Mouse (Mus musculus): ENCODE results near the gene Casp3.

Gene Casp3

GRCm38 (mm10) chr8:46627881-46628280 is 10.8 kb downstream of the Casp3 start:
- TF ChIP-seq POU5F1 (IDR thresholded peaks at IDR 0.05; ENCODE audit: borderline replicate concordance, low read length) (no peak), NANOG (IDR thresholded peaks at IDR 0.05; ENCODE audit: borderline replicate concordance, low read length) (no peak), CTCF (conservative IDR thresholded peaks at IDR 0.05; ENCODE audit: low read length) (no peak)
- H3K4me3 ChIP-seq (replicated peaks; ENCODE audit: low read length): no peak overlapping the region

GRCm38 (mm10) chr8:46628645-46629044 is 11.6 kb downstream of the Casp3 start:
- TF ChIP-seq POU5F1 (IDR thresholded peaks at IDR 0.05; ENCODE audit: borderline replicate concordance, low read length): no peak
- no peak for TF ChIP-seq NANOG (IDR thresholded peaks at IDR 0.05; ENCODE audit: borderline replicate concordance, low read length)
- TF ChIP-seq CTCF (conservative IDR thresholded peaks at IDR 0.05; ENCODE audit: low read length): no peak
- Histone ChIP-seq H3K36me3 (ENCODE audit: insufficient read depth, low read length) (peaks cover 48% of the 10 kb centered on the region), H3K4me1 (replicated peaks; ENCODE audit: low read depth, low read length) (peaks cover 17% of the 10 kb centered on the region), H3K27me3 (ENCODE audit: insufficient read depth, low read length) (no peaks in the 10 kb centered on the region), H3K9me3 (ENCODE audit: low read length) (no peaks in the 10 kb centered on the region), H3K4me3 (replicated peaks; ENCODE audit: low read length) (no peak overlapping the region)

More at GRCm38 (mm10) chr8:46627881-46628280, 10.8 kb downstream of the Casp3 start:
- no peaks in the 10 kb centered on the region for H3K9me3 ChIP-seq (ENCODE audit: low read length)
- peaks cover 17% of the 10 kb centered on the region for H3K4me1 ChIP-seq (replicated peaks; ENCODE audit: low read depth, low read length)
- H3K27me3 ChIP-seq (ENCODE audit: insufficient read depth, low read length): no peaks in the 10 kb centered on the region
- H3K36me3 ChIP-seq (ENCODE audit: insufficient read depth, low read length): peaks cover 40% of the 10 kb centered on the region

- H3K36me3 ChIP-seq (ENCODE audit: insufficient read depth, low read length): peaks cover 66% of the 10 kb centered on the region
- H3K4me3 ChIP-seq (replicated peaks; ENCODE audit: low read length): no peak overlapping the region
- H3K4me1 ChIP-seq (replicated peaks; ENCODE audit: low read depth, low read length): peaks cover 17% of the 10 kb centered on the region
- no peaks in the 10 kb centered on the region for H3K9me3 ChIP-seq (ENCODE audit: low read length)
- TF ChIP-seq NANOG (IDR thresholded peaks at IDR 0.05; ENCODE audit: borderline replicate concordance, low read length) (no peak), CTCF (conservative IDR thresholded peaks at IDR 0.05; ENCODE audit: low read length) (no peak), POU5F1 (IDR thresholded peaks at IDR 0.05; ENCODE audit: borderline replicate concordance, low read length) (no peak)
- no peaks in the 10 kb centered on the region for H3K27me3 ChIP-seq (ENCODE audit: insufficient read depth, low read length)
These were observed 13.3 kb downstream of the Casp3 start for GRCm38 (mm10) chr8:46630422-46630821.

- Histone ChIP-seq H3K27me3 (ENCODE audit: insufficient read depth, low read length) (no peaks in the 10 kb centered on the region), H3K9me3 (ENCODE audit: low read length) (no peaks in the 10 kb centered on the region), H3K4me1 (replicated peaks; ENCODE audit: low read depth, low read length) (peaks cover 17% of the 10 kb centered on the region), H3K36me3 (ENCODE audit: insufficient read depth, low read length) (peaks cover 71% of the 10 kb centered on the region), H3K4me3 (replicated peaks; ENCODE audit: low read length) (no peak overlapping the region)
- no peak for TF ChIP-seq NANOG (IDR thresholded peaks at IDR 0.05; ENCODE audit: borderline replicate concordance, low read length)
- TF ChIP-seq CTCF (conservative IDR thresholded peaks at IDR 0.05; ENCODE audit: low read length): no peak
- no peak for TF ChIP-seq POU5F1 (IDR thresholded peaks at IDR 0.05; ENCODE audit: borderline replicate concordance, low read length)
These were observed 13.8 kb downstream of the Casp3 start for GRCm38 (mm10) chr8:46630932-46631331.

- H3K4me3 ChIP-seq (replicated peaks; ENCODE audit: low read length): no peak overlapping the region
These were observed 22.0 kb downstream of the Casp3 start for GRCm38 (mm10) chr8:46639010-46639571.

GRCm38 (mm10) chr8:46639852-46640251 is 22.8 kb downstream of the Casp3 start:
- no peaks in the 10 kb centered on the region for H3K27me3 ChIP-seq (ENCODE audit: insufficient read depth, low read length)
- no peak overlapping the region for H3K4me3 ChIP-seq (replicated peaks; ENCODE audit: low read length)
- H3K4me1 ChIP-seq (replicated peaks; ENCODE audit: low read depth, low read length): peaks cover 15% of the 10 kb centered on the region; the same call in 1 of the 2 replicates
- H3K9me3 ChIP-seq (ENCODE audit: low read length): peaks cover 5% of the 10 kb centered on the region
- H3K36me3 ChIP-seq (ENCODE audit: insufficient read depth, low read length): peaks cover 49% of the 10 kb centered on the region
- TF ChIP-seq NANOG (IDR thresholded peaks at IDR 0.05; ENCODE audit: borderline replicate concordance, low read length) (no peak), CTCF (conservative IDR thresholded peaks at IDR 0.05; ENCODE audit: low read length) (no peak), POU5F1 (IDR thresholded peaks at IDR 0.05; ENCODE audit: borderline replicate concordance, low read length) (no peak)

More at GRCm38 (mm10) chr8:46639010-46639571, 22.0 kb downstream of the Casp3 start:
- H3K9me3 ChIP-seq (ENCODE audit: low read length): peaks cover 5% of the 10 kb centered on the region
- peaks cover 57% of the 10 kb centered on the region for H3K36me3 ChIP-seq (ENCODE audit: insufficient read depth, low read length)
- H3K4me1 ChIP-seq (replicated peaks; ENCODE audit: low read depth, low read length): peaks cover 15% of the 10 kb centered on the region; the same call in 1 of the 2 replicates
- TF ChIP-seq NANOG (IDR thresholded peaks at IDR 0.05; ENCODE audit: borderline replicate concordance, low read length) (no peak), POU5F1 (IDR thresholded peaks at IDR 0.05; ENCODE audit: borderline replicate concordance, low read length) (no peak), CTCF (conservative IDR thresholded peaks at IDR 0.05; ENCODE audit: low read length) (no peak)
- H3K27me3 ChIP-seq (ENCODE audit: insufficient read depth, low read length): no peaks in the 10 kb centered on the region

GRCm38 (mm10) chr8:46641272-46641671 is 24.2 kb downstream of the Casp3 start:
- H3K36me3 ChIP-seq (ENCODE audit: insufficient read depth, low read length): peaks cover 35% of the 10 kb centered on the region

GRCm38 (mm10) chr8:46648421-46648820 is 31.3 kb downstream of the Casp3 start:
- no peak for TF ChIP-seq NANOG (IDR thresholded peaks at IDR 0.05; ENCODE audit: borderline replicate concordance, low read length)
- TF ChIP-seq CTCF (conservative IDR thresholded peaks at IDR 0.05; ENCODE audit: low read length): no peak
- no peak for TF ChIP-seq POU5F1 (IDR thresholded peaks at IDR 0.05; ENCODE audit: borderline replicate concordance, low read length)
- Histone ChIP-seq H3K9me3 (ENCODE audit: low read length) (no peaks in the 10 kb centered on the region), H3K27me3 (ENCODE audit: insufficient read depth, low read length) (no peaks in the 10 kb centered on the region), H3K4me1 (replicated peaks; ENCODE audit: low read depth, low read length) (peaks cover 2% of the 10 kb centered on the region; the same call in 1 of the 2 replicates), H3K36me3 (ENCODE audit: insufficient read depth, low read length) (no peaks in the 10 kb centered on the region), H3K4me3 (replicated peaks; ENCODE audit: low read length) (no peak overlapping the region)

More at GRCm38 (mm10) chr8:46641272-46641671, 24.2 kb downstream of the Casp3 start:
- H3K9me3 ChIP-seq (ENCODE audit: low read length): peaks cover 5% of the 10 kb centered on the region
- no peaks in the 10 kb centered on the region for H3K27me3 ChIP-seq (ENCODE audit: insufficient read depth, low read length)
- peaks cover 15% of the 10 kb centered on the region; the same call in 1 of the 2 replicates for H3K4me1 ChIP-seq (replicated peaks; ENCODE audit: low read depth, low read length)
- TF ChIP-seq POU5F1 (IDR thresholded peaks at IDR 0.05; ENCODE audit: borderline replicate concordance, low read length) (no peak), CTCF (conservative IDR thresholded peaks at IDR 0.05; ENCODE audit: low read length) (no peak), NANOG (IDR thresholded peaks at IDR 0.05; ENCODE audit: borderline replicate concordance, low read length) (no peak)
- H3K4me3 ChIP-seq (replicated peaks; ENCODE audit: low read length): no peak overlapping the region
